12 mouse cellular contexts compared by ENCODE assay signal in genomic region chr6:54333652-54334396, GRCm38 (mm10). TPM values are rescaled to one million over a fixed set of nuclear protein-coding genes. Genes with fewer than 3 reads are reported as not detected.
A peak's percentile ranks its signal among the peaks of the same experiment; 100 is the strongest.
DNase-seq lines count a peak whose midpoint lies in the region; ATAC-seq and TF ChIP-seq lines count a peak whose summit lies in the region.
"Had no signal": no experiment of that assay in that cellular context is flagged by ENCODE, and none has a peak within 500 bp of the region (broad histone marks: within the 10 kb centered on the region; RNA-seq: fewer than 3 reads in every experiment).

No protein-coding gene starts in this region.

- no peak for ATAC-seq in hindbrain, postnatal 0 days
- no peak for ATAC-seq in erythroblast, adult 5-6 weeks (replicated peaks; ENCODE audit: low FRiP score, poor library complexity, severe bottlenecking)

- no peak for TF ChIP-seq POLR2A in cerebellum, adult 2 months (IDR thresholded peaks at IDR 0.05; ENCODE audit: borderline replicate concordance, insufficient read depth, low read length)
- TF ChIP-seq POLR2A in small intestine, adult 2 months (IDR thresholded peaks at IDR 0.05; ENCODE audit: low read depth, low read length): peak; percentile 19; the same call in 1 of the 2 replicates

- peaks cover 19% of the 10 kb centered on the region for H3K4me1 ChIP-seq in hindbrain, embryonic 10.5 days (replicated peaks)
- H3K4me1 ChIP-seq in hindbrain, postnatal 0 days (ENCODE audit: insufficient read depth, low read length): peaks cover 5% of the 10 kb centered on the region; the same call in 1 of the 2 replicates
- peaks cover 25% of the 10 kb centered on the region for H3K4me1 ChIP-seq in cerebellum, adult 2 months (ENCODE audit: control insufficient read depth, insufficient read depth, low read length)
- H3K4me1 ChIP-seq in small intestine, adult 2 months (ENCODE audit: control insufficient read depth, insufficient read depth, insufficient read length, low read length): peaks cover 17% of the 10 kb centered on the region

- H3K27ac ChIP-seq in hindbrain, embryonic 10.5 days: 0 out of 2 replicates have a peak overlapping the region, but pooled peaks have one; percentile 9
- H3K27ac ChIP-seq in hindbrain, postnatal 0 days: no peak overlapping the region
- peak overlapping the region; percentile 66 for H3K27ac ChIP-seq in cerebellum, adult 2 months (ENCODE audit: insufficient read depth, low read length)
- H3K27ac ChIP-seq in small intestine, adult 2 months (ENCODE audit: insufficient read depth, low read depth, low read length): peak overlapping the region; percentile 79
- H3K27ac ChIP-seq: midbrain, embryonic 10.5 days had no signal

- no peaks in the 10 kb centered on the region for H3K36me3 ChIP-seq in hindbrain, embryonic 10.5 days
- H3K36me3 ChIP-seq in hindbrain, postnatal 0 days (ENCODE audit: insufficient read depth, low read length): no peaks in the 10 kb centered on the region
- H3K36me3 ChIP-seq in small intestine, adult 2 months (ENCODE audit: control insufficient read depth, insufficient read depth, low read length): peaks cover 27% of the 10 kb centered on the region
- H3K36me3 ChIP-seq: midbrain, embryonic 10.5 days had no signal

- H3K4me3 ChIP-seq in hindbrain, embryonic 10.5 days: no peak overlapping the region
- no peak overlapping the region for H3K4me3 ChIP-seq in hindbrain, postnatal 0 days (ENCODE audit: low read length)
- no peak overlapping the region for H3K4me3 ChIP-seq in cerebellum, adult 2 months (replicated peaks; ENCODE audit: insufficient read depth, low read depth, low read length)
- no peak overlapping the region for H3K4me3 ChIP-seq in small intestine, adult 2 months (ENCODE audit: low read depth, low read length)
- H3K4me3 ChIP-seq: midbrain, embryonic 10.5 days had no signal

- H3K4me2 ChIP-seq in hindbrain, postnatal 0 days (ENCODE audit: low read depth, low read length): no peak overlapping the region
- H3K4me2 ChIP-seq: lung, embryonic 14.5 days had no signal

- H3K27me3 ChIP-seq in hindbrain, embryonic 10.5 days (ENCODE audit: insufficient read depth, poor library complexity, severe bottlenecking): peaks cover 44% of the 10 kb centered on the region
- peaks cover 13% of the 10 kb centered on the region; the same call in 1 of the 2 replicates for H3K27me3 ChIP-seq in hindbrain, postnatal 0 days (ENCODE audit: insufficient read depth, low read length)
- no peaks in the 10 kb centered on the region for H3K27me3 ChIP-seq in cerebellum, adult 2 months (ENCODE audit: control insufficient read depth, insufficient read depth, low read length)
- H3K27me3 ChIP-seq in small intestine, adult 2 months (ENCODE audit: control insufficient read depth, insufficient read depth, low read length): no peaks in the 10 kb centered on the region

- DNase-seq in hindbrain, embryonic 10.5 days (ENCODE audit: low spot score): no peak
- no peak for DNase-seq in hindbrain, postnatal 0 days (ENCODE audit: low spot score)
- DNase-seq in cerebellum, adult 2 months: peak; percentile 83 to 87
- DNase-seq in kidney, adult 18-20 months: peak; percentile 48
- DNase-seq in layer of hippocampus, adult 11-12 months (ENCODE audit: low spot score): no peak
- DNase-seq in lung, postnatal 14 days: no peak
- DNase-seq: lung, embryonic 14.5 days; right cerebral cortex, postnatal 4 days; thymus, postnatal 14 days had no signal

- WGBS in hindbrain, embryonic 10.5 days: 52% methylated on average over 9 of the region's 9 CpGs
- WGBS in hindbrain, postnatal 0 days: 47% methylated on average over 9 of the region's 9 CpGs
- 15% methylated on average over 9 of the region's 9 CpGs for WGBS in cerebellum, adult 2 months
- WGBS in small intestine, adult 2 months: 20% methylated on average over 9 of the region's 9 CpGs

- TF ChIP-seq CTCF in hindbrain, postnatal 0 days (IDR thresholded peaks at IDR 0.05; ENCODE audit: low read depth): no peak
- no peak for TF ChIP-seq CTCF in cerebellum, adult 2 months (IDR thresholded peaks at IDR 0.05; ENCODE audit: borderline replicate concordance, insufficient read depth, low read depth, low read length)
- no peak for TF ChIP-seq CTCF in small intestine, adult 2 months (IDR thresholded peaks at IDR 0.05; ENCODE audit: extremely low read depth, insufficient read length, insufficient replicate concordance, low read depth, low read length)

- H3K9ac ChIP-seq in hindbrain, postnatal 0 days (replicated peaks; ENCODE audit: low read length): no peak overlapping the region
- H3K9ac ChIP-seq: lung, embryonic 14.5 days had no signal

- no peaks in the 10 kb centered on the region for H3K9me3 ChIP-seq in hindbrain, embryonic 10.5 days
- no peaks in the 10 kb centered on the region for H3K9me3 ChIP-seq in hindbrain, postnatal 0 days (ENCODE audit: low read length)
- H3K9me3 ChIP-seq: midbrain, embryonic 10.5 days had no signal

RNA-seq across cellular contexts. Expression of gene Prr15, which starts 8.2 kb away (rescaled TPM):
- 1.1 and 4.0 TPM in 2 replicates for polyA plus RNA-seq in hindbrain, embryonic 10.5 days (2016; fragmentation: Nextera tagmentation; extraction: Ambion mirVana)
- 0.37 and 1.3 TPM in 2 replicates for total RNA-seq in hindbrain, postnatal 0 days (2014; rRNA removed)
- 1.4 and 1.8 TPM in 2 replicates for polyA plus RNA-seq in hindbrain, postnatal 0 days (2015; fragmentation: Nextera tagmentation; extraction: Ambion mirVana)
- polyA plus RNA-seq in cerebellum, adult 2 months (2012; rRNA removed): 1.9 and 2.7 TPM in 2 replicates
- 21.2 and 166 TPM in 2 replicates for polyA plus RNA-seq in small intestine, adult 2 months (2012; rRNA removed)
- not detected in 2 replicates for total RNA-seq in erythroblast, adult 5-6 weeks (2015; ENCODE audit: low replicate concordance)
- total RNA-seq in erythroblast, adult 5-6 weeks (2017; ENCODE audit: low replicate concordance): not detected in 2 replicates

Comparison
In these comparisons a context has a peak if more than half of its experiments do, and no peak if none do; other contexts are left out.
1. DNase-seq: peak in cerebellum, adult 2 months (2 of 2) and kidney, adult 18-20 months (single experiment); none in hindbrain, embryonic 10.5 days (single experiment), hindbrain, postnatal 0 days (single experiment), layer of hippocampus, adult 11-12 months (single experiment) and lung, postnatal 14 days (single experiment).